Mouse (Mus musculus): ENCODE results near the gene Bcorl1.

- no peak for TF ChIP-seq CTCF (IDR thresholded peaks at IDR 0.05; ENCODE audit: control insufficient read depth, insufficient read depth, low read length)
- TF ChIP-seq POLR2A (IDR thresholded peaks at IDR 0.05; ENCODE audit: borderline replicate concordance, control insufficient read depth, low read depth, low read length): no peak
These were observed 84.1 kb downstream of the Bcorl1 start for GRCm38 (mm10) chrX:48425280-48425679.
